Mouse (Mus musculus) embryonic facial prominence, embryonic 10.5 days (tissue): ENCODE results near the gene Cog6. TPM values are rescaled to one million over a fixed set of nuclear protein-coding genes. Genes with fewer than 3 reads are reported as not detected.

Source experiments
- DNase-seq: peaks from one replicate; pipeline ENCODE4 v3.0.0-alpha.2; 2017; ENCODE audit warnings: low spot score
- H3K27ac ChIP-seq: fragments of 300-500 bp; sonication (generic); replicated peaks from 2 replicates; pipeline ENCODE4 v1.5.1; 2016; ENCODE audit warnings: mild to moderate bottlenecking
- H3K27me3 ChIP-seq: fragments of 300-500 bp; sonication (generic); replicated peaks from 2 replicates; pipeline ENCODE4 v1.6.1; 2016; ENCODE audit warnings: low read depth, mild to moderate bottlenecking; ENCODE audit not compliant: poor library complexity, severe bottlenecking
- H3K36me3 ChIP-seq: fragments of 300-500 bp; sonication (generic); replicated peaks from 2 replicates; pipeline ENCODE4 v1.6.1; 2016; ENCODE audit warnings: mild to moderate bottlenecking, moderate library complexity
- H3K4me1 ChIP-seq: fragments of 300-500 bp; sonication (generic); 2 replicates; pipeline ENCODE4 v1.6.1; 2016
- H3K4me3 ChIP-seq: fragments of 300-500 bp; sonication (generic); 2 replicates; pipeline ENCODE4 v1.5.1; 2016; ENCODE audit warnings: mild to moderate bottlenecking, moderate library complexity
- H3K9me3 ChIP-seq: fragments of 300-500 bp; sonication (generic); 2 replicates; pipeline ENCODE4 v1.6.1; 2016; ENCODE audit warnings: mild to moderate bottlenecking
- WGBS: fragments of 180-500 bp; shearing (Covaris S2); methylation state at CpG from one replicate; pipeline ENCODE4 v1.1.7; 2016; 5-methylcytosine and 5-hydroxymethylcytosine counted together
- polyA plus RNA-seq: library from polyadenylated mRNA; unstranded; fragments of >200 nt; fragmentation: Nextera tagmentation; extraction: Ambion mirVana; gene quantifications from 2 replicates; pipeline ENCODE4 v1.2.1, GENCODE M21; 2016

The Cog6 gene
- polyA plus RNA-seq, 1 experiment from 2014 or later: 37.1 TPM

DNA sequence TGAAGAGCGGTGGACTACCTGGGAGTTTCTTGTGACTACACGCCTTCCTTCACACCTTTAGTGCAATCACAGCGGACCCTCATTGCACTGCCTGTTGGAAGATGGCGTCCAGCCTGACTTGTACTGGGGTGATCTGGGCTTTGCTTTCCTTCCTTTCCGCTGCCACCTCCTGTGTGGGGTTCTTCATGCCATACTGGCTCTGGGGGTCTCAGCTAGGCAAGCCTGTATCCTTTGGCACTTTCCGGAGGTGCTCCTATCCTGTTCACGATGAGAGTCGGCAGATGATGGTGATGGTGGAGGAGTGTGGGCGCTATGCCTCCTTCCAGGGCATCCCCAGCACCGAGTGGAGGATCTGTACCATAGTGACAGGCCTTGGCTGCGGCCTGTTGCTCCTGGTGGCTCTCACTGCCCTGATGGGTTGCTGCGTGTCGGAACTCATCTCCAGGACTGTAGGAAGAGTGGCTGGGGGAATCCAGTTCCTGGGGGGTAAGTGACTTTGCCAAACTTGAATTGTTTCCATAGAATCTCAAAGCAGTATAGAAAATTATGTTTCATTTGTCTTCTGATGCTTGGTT is 26.3 kb upstream of the Cog6 start:
- peaks cover 3% of the 10 kb centered on the region for H3K36me3 ChIP-seq
- H3K27ac ChIP-seq: no peak overlapping the region
- H3K4me1 ChIP-seq: peaks cover 36% of the 10 kb centered on the region
- 87% methylated on average over 13 of the region's 13 CpGs for WGBS
- H3K4me3 ChIP-seq: peak overlapping the region; percentile 81; the same call in 1 of the 2 replicates
- peaks cover 43% of the 10 kb centered on the region for H3K27me3 ChIP-seq
- DNase-seq: no peak
- no peaks in the 10 kb centered on the region for H3K9me3 ChIP-seq

DNA sequence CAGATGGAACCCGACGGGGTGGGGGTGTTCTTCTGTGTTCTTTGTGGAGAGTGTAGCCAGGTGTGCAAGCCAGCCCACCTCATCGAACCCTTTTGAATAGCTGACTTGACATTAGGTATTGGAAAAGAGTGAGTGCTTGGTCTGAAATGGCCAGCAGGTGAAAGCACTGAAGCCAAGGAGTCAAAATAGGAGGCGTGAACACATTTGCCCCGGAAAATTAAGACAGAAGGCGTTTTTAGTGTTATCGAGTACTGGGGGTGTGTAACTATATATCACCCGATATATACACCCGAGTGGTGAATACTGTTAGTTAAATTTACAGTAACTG is 25.2 kb upstream of the Cog6 start:
- Histone ChIP-seq H3K4me3 (peak overlapping the region; percentile 81), H3K27ac (no peak overlapping the region), H3K27me3 (peaks cover 43% of the 10 kb centered on the region), H3K36me3 (peaks cover 3% of the 10 kb centered on the region), H3K4me1 (peaks cover 36% of the 10 kb centered on the region), H3K9me3 (no peaks in the 10 kb centered on the region)
- DNase-seq: no peak
- 32% methylated on average over 9 of the region's 9 CpGs for WGBS

DNA sequence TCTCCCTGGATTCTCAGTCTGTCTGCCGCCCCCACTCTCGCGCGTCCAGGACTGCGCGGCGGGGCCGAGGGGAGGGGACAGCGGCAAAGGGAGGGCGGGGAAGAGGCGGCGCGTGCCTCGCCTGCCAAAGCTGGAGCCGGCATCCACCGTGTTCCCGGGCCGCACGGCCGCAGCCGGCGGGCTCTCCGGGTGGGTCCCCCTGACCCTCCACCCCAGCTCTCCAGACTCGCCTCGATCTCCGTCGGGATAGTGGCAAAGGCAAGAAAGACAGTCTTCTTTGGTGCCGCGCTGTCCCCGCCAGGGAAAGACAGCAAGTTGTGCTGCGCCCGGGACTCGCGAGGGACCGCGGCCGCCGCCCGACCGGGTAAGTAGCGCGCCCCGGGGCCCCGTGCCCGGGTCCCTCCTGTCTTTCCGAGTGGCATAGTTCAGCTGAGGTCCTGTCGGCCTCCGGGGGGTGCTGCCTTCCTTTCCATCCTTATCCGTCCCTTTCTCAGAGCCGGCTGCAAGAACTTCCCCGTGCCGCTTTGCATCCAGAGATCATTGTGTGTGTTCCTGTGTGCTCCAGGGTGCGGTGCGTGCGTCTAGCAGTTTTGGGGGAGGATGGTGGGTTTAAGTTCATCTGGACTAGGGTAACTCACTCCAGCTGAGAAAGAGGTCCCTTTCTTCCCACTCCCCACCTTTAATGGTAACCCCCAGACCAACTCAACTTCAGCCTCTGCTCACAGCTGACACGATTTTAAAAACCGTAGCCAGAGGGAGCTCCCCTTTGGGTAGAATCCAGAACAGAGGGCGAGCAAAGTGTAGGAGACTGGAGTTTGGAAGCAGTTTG is 24.6 kb upstream of the Cog6 start, which contains the start of gene Lhfp:
Gene Lhfp (plus strand): TSS at position 118 of the 829 bp plus-strand sequence.
- WGBS: under 1% methylated on average over 58 of the region's 58 CpGs
- peaks cover 36% of the 10 kb centered on the region for H3K4me1 ChIP-seq
- peak within 1 kb of the TSS; percentile 81 for H3K4me3 ChIP-seq
- H3K9me3 ChIP-seq: no peaks in the 10 kb centered on the region
- DNase-seq: peak; percentile 84
- H3K36me3 ChIP-seq: peaks cover 3% of the 10 kb centered on the region
- H3K27me3 ChIP-seq: peaks cover 43% of the 10 kb centered on the region
- peak within 1 kb of the TSS; percentile 86 for H3K27ac ChIP-seq

DNA sequence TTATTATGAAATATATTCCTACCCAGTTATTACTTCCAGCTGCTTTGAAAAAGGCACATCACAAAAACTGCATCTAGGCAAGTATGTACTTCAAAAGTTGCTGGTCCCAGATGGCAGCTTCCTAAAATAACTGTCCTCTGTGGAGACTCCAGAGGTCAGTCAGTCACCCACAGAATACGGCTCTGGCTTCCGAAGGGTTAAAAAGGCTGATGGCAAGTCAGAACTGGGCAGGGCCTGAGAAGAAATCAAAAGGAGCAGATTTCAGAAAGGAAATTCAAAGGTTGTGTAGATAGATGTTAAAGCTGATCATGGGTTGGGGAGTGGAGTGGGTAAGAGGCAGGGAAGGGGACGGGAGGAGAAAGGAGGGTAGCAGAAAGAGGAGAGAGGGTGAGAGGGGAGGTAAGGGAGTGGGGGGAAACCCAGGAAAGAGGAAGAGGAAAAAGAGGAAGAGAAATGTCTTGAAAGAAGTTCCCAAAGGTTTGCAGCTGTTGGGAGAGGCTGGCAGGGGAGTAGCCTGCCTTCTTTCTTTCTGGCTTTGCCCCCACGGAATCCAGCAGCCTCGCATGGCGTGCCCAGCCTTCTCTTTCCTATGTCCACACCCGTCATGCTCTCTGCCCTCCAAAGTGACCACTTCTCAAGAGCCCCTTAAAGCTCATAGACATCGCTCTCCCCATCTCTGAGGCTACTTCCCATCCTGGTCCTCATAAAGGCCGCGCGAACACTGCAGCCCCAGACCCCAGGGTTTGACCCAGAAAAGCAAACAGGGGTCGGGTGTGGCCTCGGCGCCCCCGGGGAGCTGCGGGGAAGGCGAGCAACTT is 23.8 kb upstream of the Cog6 start:
- no peak for DNase-seq
- Histone ChIP-seq H3K27me3 (peaks cover 43% of the 10 kb centered on the region), H3K27ac (peak overlapping the region; percentile 86)

DNA sequence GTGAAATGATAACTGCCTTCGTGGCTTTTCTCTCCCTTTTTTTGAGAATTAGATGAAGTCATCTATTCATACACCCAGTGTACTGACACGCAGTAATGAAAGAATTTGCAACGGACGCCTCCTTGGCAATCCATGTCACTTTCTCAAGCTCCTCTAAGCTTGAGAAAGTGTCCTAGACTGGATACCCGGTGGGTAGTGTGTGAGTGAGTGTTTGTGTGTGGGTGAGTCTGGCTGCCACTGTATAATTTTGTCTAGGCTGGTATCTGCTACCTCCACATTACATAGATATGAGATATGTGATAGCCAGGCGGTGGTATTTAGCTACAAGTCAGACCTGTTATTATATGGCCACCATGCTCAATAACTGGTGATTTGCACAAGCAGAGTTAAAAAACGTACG is 22.7 kb upstream of the Cog6 start:
- 88% methylated on average over 8 of the region's 8 CpGs for WGBS
- Histone ChIP-seq H3K36me3 (peaks cover 3% of the 10 kb centered on the region), H3K27me3 (peaks cover 43% of the 10 kb centered on the region), H3K9me3 (no peaks in the 10 kb centered on the region), H3K27ac (no peak overlapping the region), H3K4me3 (no peak overlapping the region), H3K4me1 (peaks cover 36% of the 10 kb centered on the region)
- no peak for DNase-seq

More for the DNA sequence above, 23.8 kb upstream of the Cog6 start:
- peaks cover 39% of the 10 kb centered on the region for H3K4me1 ChIP-seq
- peak overlapping the region; percentile 81 for H3K4me3 ChIP-seq
- H3K9me3 ChIP-seq: no peaks in the 10 kb centered on the region
- peaks cover 3% of the 10 kb centered on the region for H3K36me3 ChIP-seq
- 5% methylated on average over 17 of the region's 17 CpGs for WGBS

DNA sequence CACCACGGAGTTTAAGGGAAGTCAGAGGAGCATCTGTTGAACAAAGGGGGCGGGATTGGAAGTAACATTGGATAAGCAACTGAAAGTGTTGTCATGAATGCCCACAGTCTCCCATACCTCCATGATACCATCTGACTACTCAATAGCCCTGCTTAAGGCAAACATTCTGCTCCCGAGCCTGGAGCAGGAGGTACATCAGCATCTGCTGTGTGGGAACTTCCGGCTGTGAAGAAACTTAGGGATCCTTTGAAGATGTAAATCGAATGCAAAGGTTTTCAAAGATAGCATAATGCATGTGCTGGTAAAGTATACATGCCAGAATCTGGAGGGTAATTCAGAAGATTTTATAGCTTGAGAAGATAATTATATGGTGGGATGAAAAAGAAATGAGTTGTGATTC is 21.9 kb upstream of the Cog6 start:
- Histone ChIP-seq H3K4me1 (peaks cover 29% of the 10 kb centered on the region), H3K27me3 (peaks cover 43% of the 10 kb centered on the region), H3K9me3 (no peaks in the 10 kb centered on the region), H3K4me3 (no peak overlapping the region), H3K27ac (no peak overlapping the region), H3K36me3 (peaks cover 3% of the 10 kb centered on the region)
- 77% methylated on average over 5 of the region's 5 CpGs for WGBS
- no peak for DNase-seq

DNA sequence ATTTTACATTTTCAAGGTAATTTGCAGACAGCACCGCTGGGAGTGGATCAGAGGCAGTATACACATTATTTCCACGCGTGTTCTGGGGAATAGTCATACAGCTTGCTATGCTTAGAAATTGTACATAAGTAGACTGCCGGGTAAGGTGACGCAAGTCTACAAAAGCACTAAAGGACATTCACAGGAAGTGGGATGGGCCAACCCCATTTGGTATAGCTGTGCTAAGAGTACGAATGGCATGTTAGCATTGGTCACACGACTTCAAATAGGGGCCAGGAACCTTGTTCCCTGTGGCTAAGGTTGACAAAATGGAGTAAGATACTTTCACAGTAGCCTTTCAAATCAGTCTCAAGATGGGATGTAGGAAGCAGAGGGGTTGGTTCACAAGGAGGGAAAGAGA is 19.9 kb upstream of the Cog6 start:
- H3K27ac ChIP-seq: no peak overlapping the region
- no peaks in the 10 kb centered on the region for H3K36me3 ChIP-seq
- peaks cover 15% of the 10 kb centered on the region for H3K4me1 ChIP-seq
- no peaks in the 10 kb centered on the region for H3K9me3 ChIP-seq
- no peak for DNase-seq
- H3K27me3 ChIP-seq: peaks cover 37% of the 10 kb centered on the region
- WGBS: 91% methylated on average over 7 of the region's 7 CpGs
- H3K4me3 ChIP-seq: no peak overlapping the region

DNA sequence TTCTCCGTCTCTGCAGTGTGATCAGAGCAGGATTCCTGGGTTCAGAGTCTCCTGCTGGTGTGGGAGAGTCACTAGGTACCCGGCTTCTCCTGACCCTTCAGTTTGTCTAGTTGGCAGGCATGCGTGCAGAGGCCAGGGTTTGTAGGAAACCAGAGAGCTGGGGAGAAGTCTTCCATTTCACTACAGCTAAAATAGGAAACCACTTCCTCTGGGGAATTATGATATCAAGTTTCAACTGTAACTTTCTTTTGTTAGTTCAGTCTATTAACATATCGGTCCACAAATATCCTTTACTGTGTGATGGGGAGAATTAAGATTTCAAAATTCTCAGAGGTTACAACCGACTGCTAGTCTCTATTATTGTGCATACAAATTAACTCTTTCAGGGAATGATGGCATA is 19.0 kb upstream of the Cog6 start:
- H3K36me3 ChIP-seq: no peaks in the 10 kb centered on the region
- H3K4me1 ChIP-seq: peaks cover 9% of the 10 kb centered on the region
- H3K27me3 ChIP-seq: peaks cover 34% of the 10 kb centered on the region
- WGBS: 71% methylated on average over 5 of the region's 5 CpGs
- no peak overlapping the region for H3K4me3 ChIP-seq
- no peak overlapping the region for H3K27ac ChIP-seq
- DNase-seq: no peak
- H3K9me3 ChIP-seq: no peaks in the 10 kb centered on the region

DNA sequence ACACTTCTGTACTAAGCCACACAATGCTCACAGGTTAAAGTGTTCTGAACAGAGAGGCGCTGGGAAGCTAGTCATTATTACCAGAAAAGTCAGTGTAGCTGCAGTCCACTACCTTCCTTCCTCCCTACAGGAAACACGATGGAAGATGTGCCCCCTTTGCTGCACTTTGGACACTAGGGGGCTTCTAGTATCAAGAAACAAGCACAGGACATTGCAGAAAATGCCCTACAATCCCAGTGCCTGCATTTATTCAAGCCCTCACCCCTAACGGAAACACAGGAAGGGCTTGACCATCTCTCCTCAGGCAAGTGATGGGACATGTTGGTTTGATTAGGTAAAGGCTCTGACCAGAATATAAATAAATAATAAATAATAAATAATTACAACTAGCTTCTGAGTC is 16.4 kb upstream of the Cog6 start:
- H3K36me3 ChIP-seq: no peaks in the 10 kb centered on the region
- H3K4me1 ChIP-seq: peaks cover 3% of the 10 kb centered on the region
- H3K27ac ChIP-seq: no peak overlapping the region
- H3K9me3 ChIP-seq: no peaks in the 10 kb centered on the region
- no peak overlapping the region for H3K4me3 ChIP-seq
- 21% methylated on average over 3 of the region's 3 CpGs for WGBS
- H3K27me3 ChIP-seq: peaks cover 10% of the 10 kb centered on the region; the same call in 1 of the 2 replicates
- peak; percentile 51 for DNase-seq

DNA sequence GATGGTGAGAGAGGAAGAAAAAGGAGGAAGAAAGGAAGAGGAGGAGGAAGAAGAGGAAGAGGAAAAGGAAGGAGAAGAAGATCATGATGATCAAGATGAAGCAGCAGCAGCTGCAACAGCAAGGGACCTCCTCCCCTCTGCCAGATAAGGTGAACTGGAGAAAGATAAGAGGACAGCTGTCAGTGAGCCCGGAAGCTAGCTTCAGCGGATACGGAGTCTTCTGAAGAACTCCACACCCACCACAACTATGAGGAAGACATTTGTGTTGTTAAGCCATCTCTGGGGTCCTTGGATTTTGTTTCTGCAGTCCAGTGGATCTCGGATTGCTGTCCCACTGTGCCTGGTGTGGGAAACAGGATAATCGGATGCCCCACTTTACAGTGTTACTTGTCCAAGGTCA is 15.4 kb upstream of the Cog6 start:
- WGBS: 64% methylated on average over 5 of the region's 5 CpGs
- Histone ChIP-seq H3K9me3 (no peaks in the 10 kb centered on the region), H3K36me3 (no peaks in the 10 kb centered on the region), H3K4me1 (peaks cover 3% of the 10 kb centered on the region), H3K27me3 (peaks cover 10% of the 10 kb centered on the region; the same call in 1 of the 2 replicates), H3K27ac (no peak overlapping the region), H3K4me3 (no peak overlapping the region)
- no peak for DNase-seq

DNA sequence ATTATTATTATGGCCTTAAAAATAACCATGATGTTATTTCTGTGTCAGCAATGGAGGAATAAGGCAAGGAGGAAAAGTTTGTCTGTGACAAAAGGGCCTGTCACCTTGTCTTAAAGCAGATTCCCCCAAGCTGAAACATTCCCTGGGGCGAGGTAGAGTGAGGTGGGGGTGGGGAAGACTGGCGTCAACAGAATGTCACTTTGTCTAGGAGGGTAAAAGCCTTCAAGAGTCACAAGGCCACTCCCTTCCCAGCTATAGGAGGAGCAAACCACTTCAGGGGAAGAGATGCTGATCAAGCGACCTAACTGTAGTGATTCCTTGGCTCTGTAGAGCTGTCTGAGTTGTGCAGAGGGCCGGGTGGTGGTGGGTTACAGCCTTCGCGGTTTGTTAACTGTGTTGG is 14.5 kb upstream of the Cog6 start:
- H3K27me3 ChIP-seq: peaks cover 10% of the 10 kb centered on the region; the same call in 1 of the 2 replicates
- whole genome bisulfite sequencing: 36% methylated on average over 6 of the region's 6 CpGs
- DNase-seq: no peak
- peaks cover 3% of the 10 kb centered on the region for H3K4me1 ChIP-seq
- H3K36me3 ChIP-seq: no peaks in the 10 kb centered on the region
- no peaks in the 10 kb centered on the region for H3K9me3 ChIP-seq
- H3K4me3 ChIP-seq: no peak overlapping the region
- H3K27ac ChIP-seq: no peak overlapping the region

DNA sequence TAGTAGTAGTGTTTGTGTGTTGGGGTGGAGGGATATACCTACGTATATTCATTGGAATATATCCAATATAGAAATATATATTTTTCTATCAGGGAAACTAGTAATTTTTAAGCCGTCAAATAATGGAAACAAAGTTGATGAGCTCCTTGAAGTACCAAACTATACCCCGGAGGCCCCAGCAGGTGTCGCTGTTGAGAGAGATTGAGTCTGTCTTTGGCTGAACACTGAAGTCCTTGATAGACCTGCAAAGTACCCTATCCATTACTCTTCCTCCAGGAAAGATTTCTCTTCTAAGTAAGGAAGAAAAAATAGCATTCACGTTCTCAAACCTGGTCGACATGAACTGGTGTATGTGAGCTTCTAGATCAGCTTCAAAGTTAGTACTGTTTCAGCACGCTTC is 12.0 kb upstream of the Cog6 start:
- Histone ChIP-seq H3K36me3 (no peaks in the 10 kb centered on the region), H3K4me3 (no peak overlapping the region), H3K9me3 (no peaks in the 10 kb centered on the region), H3K27me3 (peaks cover 10% of the 10 kb centered on the region; the same call in 1 of the 2 replicates), H3K4me1 (no peaks in the 10 kb centered on the region), H3K27ac (no peak overlapping the region)
- DNase-seq: peak; percentile 80
- 26% methylated on average over 7 of the region's 7 CpGs for WGBS
